Mouse (Mus musculus): ENCODE results near the gene Olfr418. TPM values are rescaled to one million over a fixed set of nuclear protein-coding genes. Genes with fewer than 3 reads are reported as not detected.

Olfr418 gene
- polyA plus RNA-seq (2012) = not detected in 2 replicates

GRCm38 (mm10) chr1:173265701-173266100 is at the start of gene Olfr418:
Olfr418 (plus strand) TSS chr1:173266001.
- TF ChIP-seq GATA1 (IDR thresholded peaks at IDR 0.05; ENCODE audit: low read length) = no peak

- TF ChIP-seq GATA1 (IDR thresholded peaks at IDR 0.05; ENCODE audit: low read length) = peak; percentile 72
These were observed 49.3 kb upstream of the Olfr418 start for GRCm38 (mm10) chr1:173216481-173216880.

GRCm38 (mm10) chr1:173227081-173227480 is 38.7 kb upstream of the Olfr418 start, which contains the start of gene Fcer1a:
Fcer1a (minus strand) TSS chr1:173227214.
- TF ChIP-seq GATA1 (IDR thresholded peaks at IDR 0.05; ENCODE audit: low read length) = no peak

GRCm38 (mm10) chr1:173249888-173250287 is 15.9 kb upstream of the Olfr418 start:
- no peak for TF ChIP-seq GATA1 (IDR thresholded peaks at IDR 0.05; ENCODE audit: low read length)

GRCm38 (mm10) chr1:173277677-173278076 is 11.9 kb downstream of the Olfr418 start, which contains the start of gene Mptx2:
Mptx2 (minus strand) TSS chr1:173277777.
- TF ChIP-seq GATA1 (IDR thresholded peaks at IDR 0.05; ENCODE audit: low read length) = no peak

- TF ChIP-seq GATA1 (IDR thresholded peaks at IDR 0.05; ENCODE audit: low read length) = no peak
These were observed 49.9 kb downstream of the Olfr418 start for GRCm38 (mm10) chr1:173315725-173316124.

GRCm38 (mm10) chr1:173317925-173318477 is 52.2 kb downstream of the Olfr418 start:
- peak; percentile 50 for TF ChIP-seq GATA1 (IDR thresholded peaks at IDR 0.05; ENCODE audit: low read length)

GRCm38 (mm10) chr1:173321593-173322248 is 55.9 kb downstream of the Olfr418 start:
- TF ChIP-seq GATA1 (IDR thresholded peaks at IDR 0.05; ENCODE audit: low read length) = no peak

- no peak for TF ChIP-seq GATA1 (IDR thresholded peaks at IDR 0.05; ENCODE audit: low read length)
These were observed 56.4 kb downstream of the Olfr418 start for GRCm38 (mm10) chr1:173322249-173322627.

Other genes starting within 250 kb of the Olfr418 start
- gene Olfr1408, start 128.6 kb upstream of the Olfr418 start, polyA plus RNA-seq (2012) = not detected in 2 replicates
- not detected in 2 replicates for gene Olfr1406, start 75.4 kb upstream of the Olfr418 start, polyA plus RNA-seq (2012)
- not detected in 2 replicates for gene Olfr218, start 68.2 kb upstream of the Olfr418 start, polyA plus RNA-seq (2012)
- gene Olfr1404, start 53.6 kb upstream of the Olfr418 start, polyA plus RNA-seq (2012) = not detected in 2 replicates
- gene Fcer1a, start 38.8 kb upstream of the Olfr418 start, polyA plus RNA-seq (2012) = not detected in 2 replicates
- gene Mptx2, start 11.8 kb downstream of the Olfr418 start, polyA plus RNA-seq (2012) = not detected in 2 replicates
- gene Ackr1, start 67.7 kb downstream of the Olfr418 start, polyA plus RNA-seq (2012) = not detected in 2 replicates
- gene Aim2, start 84.9 kb downstream of the Olfr418 start, polyA plus RNA-seq (2012) = not detected in 2 replicates
- not detected in 2 replicates for gene Cadm3, start 101.7 kb downstream of the Olfr418 start, polyA plus RNA-seq (2012)
- gene Ifi206, start 225.0 kb downstream of the Olfr418 start, polyA plus RNA-seq (2012) = not detected in 2 replicates

Measured in G1E-ER4 (cell line).